Mouse (Mus musculus) midbrain, embryonic 15.5 days (tissue): ENCODE measurements around the gene Mtmr11. TPM values are rescaled to one million over a fixed set of nuclear protein-coding genes. Genes with fewer than 3 reads are reported as not detected.

Experiments used
- microRNA-seq: library from miRNA; unstranded; fragments of <30 nt; microRNA quantifications from one replicate; pipeline ENCODE4, GENCODE M21; 2016
- polyA plus RNA-seq: library from polyadenylated mRNA; unstranded; fragments of >200 nt; fragmentation: Nextera tagmentation; extraction: Ambion mirVana; gene quantifications from 2 replicates; pipeline ENCODE4 v1.2.1, GENCODE M21; 2015

Mtmr11 gene
- polyA plus RNA-seq, 1 experiment from 2014 or later = 14.1 TPM

Small RNA genes lying within 50 kb of the gene (microRNA-seq; reads per million reads assigned to microRNA genes)
- not detected for gene Gm44492

Other genes starting within 250 kb of the Mtmr11 start
- gene Anp32e, start 232.8 kb upstream of the Mtmr11 start, polyA plus RNA-seq = 116 and 123 TPM in 2 replicates
- gene Plekho1, start 166.0 kb upstream of the Mtmr11 start, polyA plus RNA-seq = 59.3 and 63.1 TPM in 2 replicates
- 64.4 and 65.6 TPM in 2 replicates for gene Vps45, start 103.5 kb upstream of the Mtmr11 start, polyA plus RNA-seq
- 7.7 and 8.2 TPM in 2 replicates for gene Otud7b, start 57.5 kb upstream of the Mtmr11 start, polyA plus RNA-seq
- gene Sf3b4, start 10.3 kb downstream of the Mtmr11 start, polyA plus RNA-seq = 138 and 147 TPM in 2 replicates
- 140 and 142 TPM in 2 replicates for gene Sv2a, start 19.1 kb downstream of the Mtmr11 start, polyA plus RNA-seq
- gene Bola1, start 57.7 kb downstream of the Mtmr11 start, polyA plus RNA-seq = 51.0 and 59.9 TPM in 2 replicates
- 0.92 TPM in 1 of 2 replicates, not detected in the other for gene Hist2h2ab, start 57.9 kb downstream of the Mtmr11 start, polyA plus RNA-seq
- 1.8 and 2.2 TPM in 2 replicates for gene Hist2h2ac, start 58.9 kb downstream of the Mtmr11 start, polyA plus RNA-seq
- 5.1 and 5.4 TPM in 2 replicates for gene Hist2h2be, start 59.1 kb downstream of the Mtmr11 start, polyA plus RNA-seq
- gene Hist2h3c2, start 77.1 kb downstream of the Mtmr11 start, polyA plus RNA-seq = 2.3 and 2.4 TPM in 2 replicates
- gene Hist2h2aa2, start 78.3 kb downstream of the Mtmr11 start, polyA plus RNA-seq = 44.8 and 51.7 TPM in 2 replicates
- gene Hist2h2aa1, start 83.5 kb downstream of the Mtmr11 start, polyA plus RNA-seq = 14.4 and 19.2 TPM in 2 replicates
- 0.11 TPM in 1 of 2 replicates, not detected in the other for gene Hist2h3c1, start 84.7 kb downstream of the Mtmr11 start, polyA plus RNA-seq
- gene Hist2h4, start 101.3 kb downstream of the Mtmr11 start, polyA plus RNA-seq = 5.6 and 6.1 TPM in 2 replicates
- 12.8 and 13.1 TPM in 2 replicates for gene Hist2h3b, start 106.7 kb downstream of the Mtmr11 start, polyA plus RNA-seq
- gene Hist2h2bb, start 107.7 kb downstream of the Mtmr11 start, polyA plus RNA-seq = 1.9 and 2.6 TPM in 2 replicates
- gene Fcgr1, start 132.0 kb downstream of the Mtmr11 start, polyA plus RNA-seq = 1.0 and 1.7 TPM in 2 replicates